Mouse (Mus musculus): ENCODE results near the gene Gm11214. TPM values are rescaled to one million over a fixed set of nuclear protein-coding genes. Genes with fewer than 3 reads are reported as not detected.

Gene Gm11214
- total and polyA plus RNA-seq, 3 experiments = 0.67 TPM; not detected in 2

DNA sequence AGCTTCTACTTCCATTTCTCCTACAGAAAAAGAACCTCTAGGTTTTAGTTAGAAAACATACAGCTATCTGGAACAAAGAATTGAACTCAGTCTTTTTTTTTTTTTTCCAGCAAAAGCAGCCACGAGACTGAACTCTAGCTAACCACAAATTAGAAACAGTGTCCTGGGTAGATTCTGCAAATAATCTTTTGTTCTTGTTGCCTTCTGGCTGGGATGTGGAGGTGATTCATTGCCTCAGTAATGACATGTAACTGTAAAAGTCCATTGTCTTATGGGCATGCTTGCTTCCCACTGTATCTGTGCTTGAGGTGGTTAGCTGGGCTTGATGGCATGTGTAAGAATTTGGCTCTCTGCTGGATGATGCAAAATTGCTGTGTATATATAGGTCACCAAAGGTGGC lies 24.6 kb downstream of the Gm11214 start:
- peaks cover 0 to 11% of the 10 kb centered on the region in 2 experiments; a peak in 1 of 4 replicates for H3K4me1 ChIP-seq (ENCODE audit: control insufficient read depth in 1 of 2, insufficient read depth in 2 of 2)
- H3K36me3 ChIP-seq (replicated peaks in 1 of 2; ENCODE audit: control insufficient read depth in 1 of 2, insufficient read depth in 1 of 2, low read length in 1 of 2) = no peaks in the 10 kb centered on the region
- in situ Hi-C loops (cut with MboI; ENCODE audit: low pct_ligation_motif_present, low pct_unique_long_range_greater_than_20kb, low sequenced_read_pairs) = loop anchor here (10.0 kb wide), 1 partner anchor 46 kb away; no protein-coding TSS in a partner anchor
- TF ChIP-seq ZNF384 (IDR thresholded peaks at IDR 0.05; ENCODE audit: low read depth, low read length) (peak; percentile 25; the same call in 1 of the 2 replicates), ZC3H11A (IDR thresholded peaks at IDR 0.05; ENCODE audit: low read depth, low read length) (no peak)
- no peak for DNase-seq (ENCODE audit: extremely low read depth)
- dilution Hi-C loops (cut with MboI; ENCODE audit: extremely low pct_ligation_motif_present, extremely low pct_unique_long_range_greater_than_20kb, low sequenced_read_pairs) = no loop called here
- no peak overlapping the region for H3K4me2 ChIP-seq (ENCODE audit: insufficient read depth, low read depth, poor library complexity, severe bottlenecking)
- no peaks in the 10 kb centered on the region for H3K79me2 ChIP-seq (replicated peaks; ENCODE audit: control insufficient read depth, extremely low read depth, insufficient read depth, poor library complexity, severe bottlenecking)
- no peak overlapping the region for H3K27ac ChIP-seq (ENCODE audit: insufficient read depth, low read depth)
- H3K27me3 ChIP-seq (replicated peaks) = no peaks in the 10 kb centered on the region
- H3K4me3 ChIP-seq (replicated peaks in 1 of 3; ENCODE audit: low read depth in 2 of 3, low read length in 2 of 3, poor library complexity in 1 of 3) = no peak overlapping the region
- H3K9ac ChIP-seq (ENCODE audit: insufficient read depth, low read depth) = no peak overlapping the region
- H3K9me3 ChIP-seq (replicated peaks; ENCODE audit: low read length) = no peaks in the 10 kb centered on the region

DNA sequence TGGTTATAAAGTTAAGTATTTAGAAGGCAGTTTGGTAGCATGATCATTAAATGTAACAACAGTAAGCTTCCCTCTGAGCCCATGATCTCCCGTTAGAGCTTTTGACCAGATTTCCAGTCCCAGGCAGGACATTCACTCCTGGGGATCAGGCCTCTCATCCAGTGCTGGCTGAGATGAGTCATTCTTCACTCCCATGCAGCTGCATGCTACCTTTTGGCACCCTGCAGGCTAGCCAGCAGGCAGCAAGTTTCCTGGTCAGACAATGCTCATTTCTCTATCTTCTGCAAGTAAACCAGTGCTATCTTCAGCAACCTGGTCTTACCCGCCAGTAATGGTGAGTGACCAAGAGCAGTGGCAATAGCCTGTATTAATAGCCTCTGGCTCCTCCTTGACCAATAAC lies 30.0 kb downstream of the Gm11214 start:
- no peak overlapping the region for H3K4me2 ChIP-seq (ENCODE audit: insufficient read depth, low read depth, poor library complexity, severe bottlenecking)
- no peak for TF ChIP-seq NRF1 (IDR thresholded peaks at IDR 0.05; ENCODE audit: low read depth, low read length)
- TF ChIP-seq SMC3 (IDR thresholded peaks at IDR 0.05; ENCODE audit: low read depth, low read length) = no peak
- TF ChIP-seq EP300 (IDR thresholded peaks at IDR 0.05; ENCODE audit: low read length) = no peak
- peaks cover 1 to 2% of the 10 kb centered on the region in 2 experiments; a peak in 1 of 4 replicates for H3K4me1 ChIP-seq (ENCODE audit: control insufficient read depth in 1 of 2, insufficient read depth in 2 of 2)
- no peak overlapping the region for H3K27ac ChIP-seq (ENCODE audit: insufficient read depth, low read depth)
- H3K27me3 ChIP-seq (replicated peaks) = no peaks in the 10 kb centered on the region
- H3K4me3 ChIP-seq (replicated peaks in 1 of 3; ENCODE audit: low read depth in 2 of 3, low read length in 2 of 3, poor library complexity in 1 of 3) = no peak overlapping the region
- H3K9me3 ChIP-seq (replicated peaks; ENCODE audit: low read length) = no peaks in the 10 kb centered on the region
- dilution Hi-C loops (cut with MboI; ENCODE audit: extremely low pct_ligation_motif_present, extremely low pct_unique_long_range_greater_than_20kb, low sequenced_read_pairs) = no loop called here
- no peak overlapping the region for H3K9ac ChIP-seq (ENCODE audit: insufficient read depth, low read depth)
- H3K79me2 ChIP-seq (replicated peaks; ENCODE audit: control insufficient read depth, extremely low read depth, insufficient read depth, poor library complexity, severe bottlenecking) = no peaks in the 10 kb centered on the region
- DNase-seq (ENCODE audit: extremely low read depth) = no peak
- in situ Hi-C loops (cut with MboI; ENCODE audit: low pct_ligation_motif_present, low pct_unique_long_range_greater_than_20kb, low sequenced_read_pairs) = loop anchor here (10.0 kb wide), 1 partner anchor 52 kb away; no protein-coding TSS in a partner anchor
- H3K36me3 ChIP-seq (replicated peaks in 1 of 2; ENCODE audit: control insufficient read depth in 1 of 2, insufficient read depth in 1 of 2, low read length in 1 of 2) = no peaks in the 10 kb centered on the region

DNA sequence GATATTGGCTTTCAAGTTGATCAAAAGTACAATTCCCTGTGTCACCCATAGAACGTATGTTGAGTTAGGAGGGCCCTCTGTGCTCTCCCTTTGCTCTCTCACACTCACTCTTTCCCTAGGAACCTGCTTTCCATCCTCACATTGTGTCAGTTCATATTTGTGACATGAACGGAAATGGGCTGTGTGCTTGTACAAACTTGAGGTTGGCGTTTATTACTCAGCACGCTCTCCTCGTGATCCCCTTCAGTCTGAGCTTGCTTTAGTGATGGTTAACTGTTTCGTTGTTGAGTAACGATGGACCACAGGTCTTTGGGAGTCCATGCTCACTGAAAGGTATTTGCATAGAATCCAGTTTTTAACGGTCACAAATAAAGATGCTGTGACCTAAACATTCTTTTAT lies 36.1 kb downstream of the Gm11214 start:
- Histone ChIP-seq H3K79me2 (replicated peaks; ENCODE audit: control insufficient read depth, extremely low read depth, insufficient read depth, poor library complexity, severe bottlenecking) (no peaks in the 10 kb centered on the region), H3K36me3 (replicated peaks in 1 of 2; ENCODE audit: control insufficient read depth in 1 of 2, insufficient read depth in 1 of 2, low read length in 1 of 2) (no peaks in the 10 kb centered on the region), H3K9me3 (replicated peaks; ENCODE audit: low read length) (no peaks in the 10 kb centered on the region), H3K4me1 (ENCODE audit: control insufficient read depth in 1 of 2, insufficient read depth in 2 of 2) (peaks cover 12 to 16% of the 10 kb centered on the region in 2 experiments), H3K27ac (ENCODE audit: insufficient read depth, low read depth) (no peak overlapping the region), H3K27me3 (replicated peaks) (no peaks in the 10 kb centered on the region), H3K9ac (ENCODE audit: insufficient read depth, low read depth) (no peak overlapping the region), H3K4me3 (replicated peaks in 1 of 3; ENCODE audit: low read depth in 2 of 3, low read length in 2 of 3, poor library complexity in 1 of 3) (no peak overlapping the region), H3K4me2 (ENCODE audit: insufficient read depth, low read depth, poor library complexity, severe bottlenecking) (peak overlapping the region; percentile 6; the same call in 1 of the 2 replicates)
- DNase-seq (ENCODE audit: extremely low read depth) = peak; percentile 64
- in situ Hi-C loops (cut with MboI; ENCODE audit: low pct_ligation_motif_present, low pct_unique_long_range_greater_than_20kb, low sequenced_read_pairs) = loop anchor here (5.0 kb wide), 2 partner anchors 215 to 315 kb away; no protein-coding TSS in a partner anchor
- dilution Hi-C loops (cut with MboI; ENCODE audit: extremely low pct_ligation_motif_present, extremely low pct_unique_long_range_greater_than_20kb, low sequenced_read_pairs) = no loop called here
- no peak for TF ChIP-seq NELFE (IDR thresholded peaks at IDR 0.05; ENCODE audit: low read depth, low read length)
- no peak for TF ChIP-seq ZMIZ1 (IDR thresholded peaks at IDR 0.05; ENCODE audit: low read depth, low read length)
- TF ChIP-seq ETS1 (conservative IDR thresholded peaks at IDR 0.05; ENCODE audit: low read depth, low read length) = peak; percentile 85
- peak; percentile 63 for TF ChIP-seq MAX (IDR thresholded peaks at IDR 0.05; ENCODE audit: low read length)
- no peak for TF ChIP-seq ZNF384 (IDR thresholded peaks at IDR 0.05; ENCODE audit: low read depth, low read length)
- no peak for TF ChIP-seq KAT2A (IDR thresholded peaks at IDR 0.05; ENCODE audit: insufficient replicate concordance, low read length)
- peak; percentile 78 for TF ChIP-seq IRF4 (IDR thresholded peaks at IDR 0.05; ENCODE audit: low read depth, low read length)
- TF ChIP-seq CTCF (conservative IDR thresholded peaks at IDR 0.05 in 1 of 2, IDR thresholded peaks at IDR 0.05 in 1 of 2; ENCODE audit: low read depth in 2 of 2, low read length in 2 of 2) = no peak
- no peak for TF ChIP-seq USF2 (conservative IDR thresholded peaks at IDR 0.05; ENCODE audit: low read depth, low read length)
- TF ChIP-seq E2F4 (IDR thresholded peaks at IDR 0.05; ENCODE audit: insufficient replicate concordance, low read depth, low read length) = no peak
- peak; percentile 29; the same call in 1 of the 2 replicates for TF ChIP-seq JUN (IDR thresholded peaks at IDR 0.05; ENCODE audit: insufficient read depth, low read depth, low read length)
- TF ChIP-seq ZKSCAN1 (IDR thresholded peaks at IDR 0.05; ENCODE audit: borderline replicate concordance, low read depth, low read length) = no peak
- TF ChIP-seq SMC3 (IDR thresholded peaks at IDR 0.05; ENCODE audit: low read depth, low read length) = no peak; the same call in 1 of the 2 replicates
- TF ChIP-seq MEF2A (IDR thresholded peaks at IDR 0.05; ENCODE audit: borderline replicate concordance, low read depth, low read length) = peak; percentile 61; the same call in 1 of the 2 replicates
- TF ChIP-seq POLR2AphosphoS2 (IDR thresholded peaks at IDR 0.05; ENCODE audit: low read depth, low read length) = no peak
- peak; percentile 93 for TF ChIP-seq BHLHE40 (IDR thresholded peaks at IDR 0.05; ENCODE audit: low read depth, low read length)
- TF ChIP-seq JUND (conservative IDR thresholded peaks at IDR 0.05; ENCODE audit: low read depth, low read length) = peak; percentile 51
- TF ChIP-seq EP300 (IDR thresholded peaks at IDR 0.05; ENCODE audit: low read length) = peak; percentile 79
- no peak for TF ChIP-seq MAZ (IDR thresholded peaks at IDR 0.05; ENCODE audit: low read depth, low read length)
- no peak for TF ChIP-seq POLR2A (IDR thresholded peaks at IDR 0.05; ENCODE audit: low read depth, low read length)
- no peak for TF ChIP-seq NRF1 (IDR thresholded peaks at IDR 0.05; ENCODE audit: low read depth, low read length)
- TF ChIP-seq RCOR1 (conservative IDR thresholded peaks at IDR 0.05; ENCODE audit: low read depth, low read length) = peak; percentile 51; the same call in 1 of the 2 replicates
- TF ChIP-seq CHD1 (IDR thresholded peaks at IDR 0.05; ENCODE audit: low read depth, low read length) = no peak
- no peak for TF ChIP-seq CHD2 (IDR thresholded peaks at IDR 0.05; ENCODE audit: low read length)
